Mouse (Mus musculus): ENCODE measurements around the gene Henmt1. TPM values are rescaled to one million over a fixed set of nuclear protein-coding genes. Genes with fewer than 3 reads are reported as not detected.

The Henmt1 gene
- polyA plus RNA-seq, 1 experiment from 2014 or later, result 0.43 TPM

- H3K27ac ChIP-seq (ENCODE audit: low read length), result peak overlapping the region; percentile 100
- peak overlapping the region; percentile 94 for H3K4me3 ChIP-seq (ENCODE audit: low read depth, low read length)
- no peaks in the 10 kb centered on the region for H3K9me3 ChIP-seq (ENCODE audit: control insufficient read depth, low read depth, low read length)
- no peak for ATAC-seq (ENCODE audit: insufficient number of reproducible peaks, insufficient read depth, low FRiP score, low read depth)
- H3K9ac ChIP-seq (replicated peaks; ENCODE audit: low read depth, low read length), result peak overlapping the region; percentile 91
- no peaks in the 10 kb centered on the region for H3K27me3 ChIP-seq (ENCODE audit: control insufficient read depth, insufficient read depth, low read length)
- H3K4me1 ChIP-seq (ENCODE audit: control insufficient read depth, insufficient read depth, low read length), result peaks cover 6% of the 10 kb centered on the region
- WGBS, result under 1% methylated on average over 31 of the region's 32 CpGs
- H3K36me3 ChIP-seq (ENCODE audit: control insufficient read depth, insufficient read depth, low read length), result peaks cover 20% of the 10 kb centered on the region
- H3K4me2 ChIP-seq (replicated peaks; ENCODE audit: low read depth, low read length), result peak overlapping the region; percentile 95
These were observed 29.2 kb upstream of the Henmt1 start for GRCm38 (mm10) chr3:108910303-108911080.

GRCm38 (mm10) chr3:108911081-108911547, 28.6 kb upstream of the Henmt1 start:
- Histone ChIP-seq H3K4me1 (ENCODE audit: control insufficient read depth, insufficient read depth, low read length) (peaks cover 6% of the 10 kb centered on the region), H3K9me3 (ENCODE audit: control insufficient read depth, low read depth, low read length) (no peaks in the 10 kb centered on the region), H3K36me3 (ENCODE audit: control insufficient read depth, insufficient read depth, low read length) (peaks cover 16% of the 10 kb centered on the region), H3K9ac (replicated peaks; ENCODE audit: low read depth, low read length) (peak overlapping the region; percentile 91), H3K4me2 (replicated peaks; ENCODE audit: low read depth, low read length) (peak overlapping the region; percentile 95), H3K27me3 (ENCODE audit: control insufficient read depth, insufficient read depth, low read length) (no peaks in the 10 kb centered on the region), H3K4me3 (ENCODE audit: low read depth, low read length) (peak overlapping the region; percentile 94), H3K27ac (ENCODE audit: low read length) (peak overlapping the region; percentile 100)
- under 1% methylated on average over 43 of the region's 44 CpGs for WGBS
- peak; percentile 82 for ATAC-seq (ENCODE audit: insufficient number of reproducible peaks, insufficient read depth, low FRiP score, low read depth)

GRCm38 (mm10) chr3:108911548-108912413, 27.9 kb upstream of the Henmt1 start, which contains the start of gene Prpf38b:
TSS of gene Prpf38b (minus strand) at chr3:108911727.
- H3K9me3 ChIP-seq (ENCODE audit: control insufficient read depth, low read depth, low read length), result no peaks in the 10 kb centered on the region

GRCm38 (mm10) chr3:108915999-108916398, 23.7 kb upstream of the Henmt1 start:
- Histone ChIP-seq H3K4me3 (ENCODE audit: low read depth, low read length) (no peak overlapping the region), H3K9ac (replicated peaks; ENCODE audit: low read depth, low read length) (no peak overlapping the region), H3K4me2 (replicated peaks; ENCODE audit: low read depth, low read length) (no peak overlapping the region), H3K4me1 (ENCODE audit: control insufficient read depth, insufficient read depth, low read length) (no peaks in the 10 kb centered on the region), H3K27ac (ENCODE audit: low read length) (no peak overlapping the region), H3K36me3 (ENCODE audit: control insufficient read depth, insufficient read depth, low read length) (no peaks in the 10 kb centered on the region), H3K9me3 (ENCODE audit: control insufficient read depth, low read depth, low read length) (no peaks in the 10 kb centered on the region), H3K27me3 (ENCODE audit: control insufficient read depth, insufficient read depth, low read length) (no peaks in the 10 kb centered on the region)
- no peak for ATAC-seq (ENCODE audit: insufficient number of reproducible peaks, insufficient read depth, low FRiP score, low read depth)
- WGBS, result 63% methylated on average over 1 of the region's 1 CpGs

More at GRCm38 (mm10) chr3:108911548-108912413, 27.9 kb upstream of the Henmt1 start, which contains the start of gene Prpf38b:
- Histone ChIP-seq H3K27me3 (ENCODE audit: control insufficient read depth, insufficient read depth, low read length) (no peaks in the 10 kb centered on the region), H3K4me2 (replicated peaks; ENCODE audit: low read depth, low read length) (peak within 1 kb of the TSS; percentile 95), H3K9ac (replicated peaks; ENCODE audit: low read depth, low read length) (peak within 1 kb of the TSS; percentile 91), H3K36me3 (ENCODE audit: control insufficient read depth, insufficient read depth, low read length) (peaks cover 15% of the 10 kb centered on the region), H3K27ac (ENCODE audit: low read length) (peak within 1 kb of the TSS; percentile 100), H3K4me1 (ENCODE audit: control insufficient read depth, insufficient read depth, low read length) (peaks cover 6% of the 10 kb centered on the region), H3K4me3 (ENCODE audit: low read depth, low read length) (peak within 1 kb of the TSS; percentile 94)
- under 1% methylated on average over 51 of the region's 53 CpGs for WGBS
- peak; percentile 99 for ATAC-seq (ENCODE audit: insufficient number of reproducible peaks, insufficient read depth, low FRiP score, low read depth)

- no peaks in the 10 kb centered on the region for H3K36me3 ChIP-seq (ENCODE audit: control insufficient read depth, insufficient read depth, low read length)
- H3K4me3 ChIP-seq (ENCODE audit: low read depth, low read length), result no peak overlapping the region
- H3K27me3 ChIP-seq (ENCODE audit: control insufficient read depth, insufficient read depth, low read length), result no peaks in the 10 kb centered on the region
- no peaks in the 10 kb centered on the region for H3K4me1 ChIP-seq (ENCODE audit: control insufficient read depth, insufficient read depth, low read length)
- H3K4me2 ChIP-seq (replicated peaks; ENCODE audit: low read depth, low read length), result no peak overlapping the region
- ATAC-seq (ENCODE audit: insufficient number of reproducible peaks, insufficient read depth, low FRiP score, low read depth), result no peak
- no peak overlapping the region for H3K9ac ChIP-seq (replicated peaks; ENCODE audit: low read depth, low read length)
- H3K27ac ChIP-seq (ENCODE audit: low read length), result no peak overlapping the region
- 27% methylated on average over 4 of the region's 4 CpGs for WGBS
- H3K9me3 ChIP-seq (ENCODE audit: control insufficient read depth, low read depth, low read length), result no peaks in the 10 kb centered on the region
These were observed 22.8 kb upstream of the Henmt1 start for GRCm38 (mm10) chr3:108916857-108917256.

GRCm38 (mm10) chr3:108917986-108918385, 21.7 kb upstream of the Henmt1 start:
- no peak for ATAC-seq (ENCODE audit: insufficient number of reproducible peaks, insufficient read depth, low FRiP score, low read depth)
- no peaks in the 10 kb centered on the region for H3K4me1 ChIP-seq (ENCODE audit: control insufficient read depth, insufficient read depth, low read length)
- H3K9me3 ChIP-seq (ENCODE audit: control insufficient read depth, low read depth, low read length), result no peaks in the 10 kb centered on the region
- no peak overlapping the region for H3K4me3 ChIP-seq (ENCODE audit: low read depth, low read length)
- no peaks in the 10 kb centered on the region for H3K27me3 ChIP-seq (ENCODE audit: control insufficient read depth, insufficient read depth, low read length)
- no peaks in the 10 kb centered on the region for H3K36me3 ChIP-seq (ENCODE audit: control insufficient read depth, insufficient read depth, low read length)
- no peak overlapping the region for H3K9ac ChIP-seq (replicated peaks; ENCODE audit: low read depth, low read length)
- 60% methylated on average over 3 of the region's 3 CpGs for WGBS
- no peak overlapping the region for H3K4me2 ChIP-seq (replicated peaks; ENCODE audit: low read depth, low read length)
- no peak overlapping the region for H3K27ac ChIP-seq (ENCODE audit: low read length)

GRCm38 (mm10) chr3:108918852-108919251, 20.8 kb upstream of the Henmt1 start:
- WGBS, result 89% methylated on average over 1 of the region's 1 CpGs
- H3K36me3 ChIP-seq (ENCODE audit: control insufficient read depth, insufficient read depth, low read length), result no peaks in the 10 kb centered on the region
- H3K9ac ChIP-seq (replicated peaks; ENCODE audit: low read depth, low read length), result no peak overlapping the region
- H3K4me2 ChIP-seq (replicated peaks; ENCODE audit: low read depth, low read length), result no peak overlapping the region
- H3K4me3 ChIP-seq (ENCODE audit: low read depth, low read length), result no peak overlapping the region
- no peaks in the 10 kb centered on the region for H3K4me1 ChIP-seq (ENCODE audit: control insufficient read depth, insufficient read depth, low read length)
- H3K27ac ChIP-seq (ENCODE audit: low read length), result no peak overlapping the region
- no peak for ATAC-seq (ENCODE audit: insufficient number of reproducible peaks, insufficient read depth, low FRiP score, low read depth)
- no peaks in the 10 kb centered on the region for H3K9me3 ChIP-seq (ENCODE audit: control insufficient read depth, low read depth, low read length)
- no peaks in the 10 kb centered on the region for H3K27me3 ChIP-seq (ENCODE audit: control insufficient read depth, insufficient read depth, low read length)

- WGBS, result 79% methylated on average over 3 of the region's 3 CpGs
- ATAC-seq (ENCODE audit: insufficient number of reproducible peaks, insufficient read depth, low FRiP score, low read depth), result no peak
- H3K4me1 ChIP-seq (ENCODE audit: control insufficient read depth, insufficient read depth, low read length), result no peaks in the 10 kb centered on the region
These were observed 19.1 kb upstream of the Henmt1 start for GRCm38 (mm10) chr3:108920442-108921070.

More at GRCm38 (mm10) chr3:108920442-108921070, 19.1 kb upstream of the Henmt1 start:
- Histone ChIP-seq H3K4me3 (ENCODE audit: low read depth, low read length) (no peak overlapping the region), H3K9ac (replicated peaks; ENCODE audit: low read depth, low read length) (no peak overlapping the region), H3K4me2 (replicated peaks; ENCODE audit: low read depth, low read length) (no peak overlapping the region), H3K27me3 (ENCODE audit: control insufficient read depth, insufficient read depth, low read length) (no peaks in the 10 kb centered on the region), H3K36me3 (ENCODE audit: control insufficient read depth, insufficient read depth, low read length) (no peaks in the 10 kb centered on the region), H3K27ac (ENCODE audit: low read length) (no peak overlapping the region), H3K9me3 (ENCODE audit: control insufficient read depth, low read depth, low read length) (no peaks in the 10 kb centered on the region)
